Mouse (Mus musculus) neutrophil, adult 5-6 weeks (primary cell): ENCODE data around the gene Slco3a1. TPM values are rescaled to one million over a fixed set of nuclear protein-coding genes. Genes with fewer than 3 reads are reported as not detected.

Source experiments
- ATAC-seq: fragments of 151-379, 151-347 bp; 2 replicates; pipeline ENCODE4 v1.8.0; 2017; ENCODE audit warnings: mild to moderate bottlenecking, moderate TSS enrichment; ENCODE audit not compliant: insufficient number of reproducible peaks, poor library complexity, low FRiP score, severe bottlenecking; ENCODE audit errors: extremely low read depth
- total RNA-seq: library from RNA; stranded (forward); fragments of 200-1000 nt; gene quantifications from 2 replicates; pipeline ENCODE4 v1.2.3, GENCODE M21; 2017

Gene Slco3a1
- total RNA-seq, 1 experiment from 2014 or later, result 12.3 TPM

DNA sequence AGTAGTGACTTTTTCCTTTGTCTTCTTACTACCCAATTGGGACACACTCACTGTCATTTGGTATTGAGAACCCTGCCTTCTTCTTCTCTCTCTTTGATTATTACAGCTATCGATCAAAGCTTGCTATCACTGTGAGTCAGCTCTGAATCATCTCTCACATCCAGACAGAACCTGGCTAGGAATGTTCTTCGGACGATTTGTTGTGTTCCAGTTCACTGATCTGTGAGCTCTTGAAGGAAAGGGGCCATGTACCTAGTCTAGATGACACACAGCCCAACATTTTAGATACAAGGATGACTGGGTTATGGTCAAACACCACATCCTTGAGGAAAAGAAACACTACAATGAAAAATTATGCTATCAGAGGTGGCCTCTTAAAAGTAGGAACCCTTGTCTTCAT, 275.2 kb downstream of the Slco3a1 start:
- no peak for ATAC-seq

DNA sequence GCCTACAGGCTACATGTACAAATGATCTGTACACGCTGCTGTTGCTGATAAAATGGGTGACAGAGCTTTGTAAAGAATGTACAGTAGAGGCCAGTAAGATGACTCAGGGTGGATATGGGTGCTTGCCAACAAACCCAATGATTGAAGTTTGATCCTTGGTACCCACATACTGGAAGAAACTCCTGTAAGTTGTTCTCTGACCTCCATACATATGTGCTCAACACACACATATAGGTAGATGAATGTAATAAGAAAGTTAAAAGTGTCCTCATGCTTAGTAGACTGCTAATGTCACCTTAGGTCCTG, 284.5 kb downstream of the Slco3a1 start:
- no peak for ATAC-seq

DNA sequence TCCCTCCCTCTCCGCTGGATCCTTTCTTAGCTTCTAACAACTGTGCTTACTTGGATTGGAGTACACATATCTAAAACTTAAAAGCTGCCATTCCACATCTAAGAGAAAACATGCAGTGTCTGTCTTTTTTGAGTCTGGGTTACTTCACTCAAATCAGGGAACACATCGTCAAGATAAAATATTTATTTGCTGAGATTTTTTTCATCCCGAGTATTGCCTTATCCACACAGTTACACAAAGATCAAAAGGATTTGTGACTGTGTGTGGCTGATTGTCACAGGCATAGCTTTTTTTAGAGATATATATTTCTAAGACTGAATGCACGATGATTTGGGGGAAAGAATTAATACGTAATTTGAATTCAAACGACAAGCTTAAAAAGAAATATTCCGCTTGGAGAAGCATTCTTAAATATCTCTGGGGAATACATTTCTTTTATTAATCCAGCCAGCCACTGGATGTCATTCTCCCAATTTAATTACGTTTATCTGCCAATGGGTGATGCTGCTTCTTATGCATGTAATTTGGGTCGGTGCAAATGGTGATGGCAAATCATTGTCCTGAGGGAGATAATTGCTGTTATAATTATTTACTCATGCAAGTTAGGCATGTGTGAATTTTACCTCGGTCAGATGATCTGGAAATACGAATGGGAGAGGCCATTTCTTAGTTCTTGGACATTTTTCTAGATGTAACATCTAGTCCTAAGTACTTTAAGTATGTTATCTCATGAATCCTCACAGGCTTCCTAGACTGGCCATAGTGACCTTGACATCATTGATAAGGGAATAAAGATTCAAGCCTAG, 285.1 kb downstream of the Slco3a1 start:
- ATAC-seq, result no peak

DNA sequence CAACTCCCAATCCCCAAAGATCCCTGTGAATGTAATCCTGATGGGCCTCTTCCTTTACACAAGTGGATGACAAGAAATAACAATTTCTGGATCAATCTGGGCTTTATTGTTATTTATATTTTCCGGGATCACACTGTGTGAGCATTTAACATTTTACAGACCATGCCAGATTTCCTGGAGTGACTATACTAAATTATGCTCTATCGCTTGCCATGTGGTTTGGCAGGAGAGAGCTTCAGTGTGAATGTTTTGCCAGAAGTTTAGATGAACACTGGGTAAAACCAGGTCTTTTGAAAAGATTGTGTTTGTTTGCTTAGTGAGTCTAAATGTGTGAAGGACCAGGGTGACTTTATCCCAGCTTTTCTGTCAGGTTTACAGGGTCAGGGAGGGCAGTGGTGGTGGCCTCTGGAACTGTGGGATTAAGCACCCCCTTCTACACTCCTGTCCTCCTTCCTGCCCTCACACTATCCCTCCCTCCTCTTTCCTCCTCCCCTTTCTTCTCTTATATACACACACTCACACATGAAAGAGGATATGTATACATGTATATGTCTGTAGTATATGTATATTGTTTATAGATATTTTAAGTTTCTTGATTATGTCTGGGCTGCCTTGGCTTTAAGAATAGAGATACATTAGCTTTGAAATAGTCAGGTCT, 287.9 kb downstream of the Slco3a1 start:
- ATAC-seq, result no peak

DNA sequence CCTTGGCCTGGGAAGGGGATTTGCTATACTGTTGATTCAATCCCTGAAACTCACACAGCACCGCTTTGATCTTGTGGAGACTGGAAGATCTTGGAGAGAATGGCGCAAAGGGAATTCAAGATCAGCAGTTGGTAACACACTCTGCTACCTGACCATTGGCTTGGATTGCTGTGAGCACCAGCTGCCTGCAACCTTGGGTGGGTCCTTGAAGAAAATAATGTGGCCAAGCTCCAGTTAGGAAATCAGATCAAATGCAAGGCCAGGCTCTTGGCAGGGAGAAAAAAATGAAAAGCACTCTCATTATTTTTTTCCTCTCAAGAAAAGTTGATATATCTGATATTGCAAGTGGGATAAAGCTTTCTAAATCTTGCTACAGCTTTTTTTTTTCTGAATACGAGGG, 298.3 kb downstream of the Slco3a1 start:
- ATAC-seq, result no peak

DNA sequence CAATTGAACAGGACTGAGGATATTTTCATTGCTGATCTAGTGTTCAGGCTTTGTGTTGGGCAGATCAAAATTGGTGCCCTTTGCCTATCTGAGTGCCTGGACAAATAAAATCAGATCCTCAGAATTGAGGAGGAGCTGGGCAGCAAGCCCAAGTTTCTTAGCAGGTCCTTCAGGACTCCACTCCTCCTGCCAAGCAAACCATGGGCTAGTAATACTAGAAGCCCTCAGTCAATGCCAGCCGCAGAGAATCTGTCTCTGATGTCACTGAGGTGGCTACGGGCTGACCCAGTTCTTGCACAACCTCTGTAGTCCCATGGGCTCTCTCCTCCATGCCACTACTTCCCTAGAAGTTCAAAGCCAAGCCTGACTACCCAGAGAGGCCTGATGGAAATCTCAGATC, 302.5 kb downstream of the Slco3a1 start:
- ATAC-seq, result no peak

DNA sequence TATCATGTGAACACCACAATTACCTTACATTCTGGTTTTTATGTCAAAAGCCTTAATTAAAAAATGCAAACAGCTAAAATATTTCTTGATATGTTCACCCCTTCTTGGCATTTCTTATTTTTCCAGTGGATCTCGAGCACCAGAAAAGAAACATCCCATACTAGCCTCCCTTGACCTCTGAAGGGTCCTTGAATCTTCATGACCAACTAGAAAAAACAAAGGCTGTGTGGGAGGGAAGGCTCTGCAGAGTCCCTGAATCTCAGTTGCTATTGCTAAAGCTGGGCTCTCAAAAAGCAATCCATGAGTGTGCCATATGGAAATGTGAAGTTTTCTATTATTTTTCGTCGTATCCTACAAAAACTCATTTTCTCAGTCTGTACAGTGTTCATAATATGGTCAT, 313.3 kb downstream of the Slco3a1 start:
- no peak for ATAC-seq

DNA sequence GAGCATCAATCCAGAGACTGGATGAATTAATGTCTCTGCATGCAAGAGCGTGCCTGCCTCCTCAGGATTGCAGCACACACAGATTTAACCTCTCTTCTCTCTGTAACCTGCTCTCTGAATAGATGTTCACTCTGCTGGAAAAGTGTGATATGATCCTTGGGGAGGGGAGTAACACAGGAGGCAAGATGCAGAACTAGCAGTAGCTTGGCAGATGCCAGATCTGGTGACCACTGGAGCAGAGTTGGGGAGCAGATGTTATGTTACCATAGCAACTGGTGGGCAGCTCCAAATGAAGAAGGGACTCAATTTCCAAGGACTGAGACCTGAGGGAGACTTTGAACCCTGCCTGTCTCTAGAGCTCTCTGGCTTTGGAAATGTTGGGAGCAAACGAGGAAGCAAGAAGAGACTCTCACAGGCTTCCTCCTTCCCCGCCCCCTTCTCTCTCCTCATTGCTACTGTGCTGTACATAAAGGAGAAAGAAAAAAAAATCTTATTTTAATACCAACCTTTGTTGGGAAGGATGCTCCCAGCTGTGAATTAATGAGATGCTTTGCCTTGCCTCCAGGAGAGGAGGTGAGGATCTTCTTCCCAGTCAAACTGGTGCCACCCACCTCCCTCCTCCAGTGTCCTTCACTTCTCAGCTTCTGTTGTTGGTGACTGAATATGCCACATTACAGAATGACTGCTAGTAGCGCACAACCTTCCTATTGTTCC, 314.0 kb downstream of the Slco3a1 start:
- no peak for ATAC-seq
